Mouse (Mus musculus) C2C12 (cell line): Measurements from ENCODE around the gene Ifngr2. TPM values are rescaled to one million over a fixed set of nuclear protein-coding genes. Genes with fewer than 3 reads are reported as not detected.

Source experiments
- H3K27me3 ChIP-seq: one replicate; pipeline ENCODE4 v1.6.1; 2011; ENCODE audit not compliant: control insufficient read depth, insufficient read depth, insufficient read length
- H3K36me3 ChIP-seq: one replicate; pipeline ENCODE4 v1.6.1; 2011; ENCODE audit not compliant: control insufficient read depth, insufficient read depth
- H3K4me3 ChIP-seq: one replicate; pipeline ENCODE4 v1.5.1; 2011; ENCODE audit warnings: mild to moderate bottlenecking, control low read depth; ENCODE audit not compliant: poor library complexity, insufficient read depth, severe bottlenecking
- H3K79me2 ChIP-seq: one replicate; pipeline ENCODE4 v1.6.1; 2011; ENCODE audit not compliant: control insufficient read depth, insufficient read depth
- H3K79me3 ChIP-seq: one replicate; pipeline ENCODE4 v1.6.1; 2011; ENCODE audit warnings: low read depth, control low read depth
- H3ac ChIP-seq: one replicate; pipeline ENCODE3; 2011; ENCODE audit warnings: low read depth; ENCODE audit not compliant: control insufficient read depth, insufficient read length
- CEBPB ChIP-seq: IDR thresholded peaks from one replicate; pipeline ENCODE4 v1.6.1; 2011; ENCODE audit warnings: low read depth, mild to moderate bottlenecking, control low read depth, moderate library complexity
- CTCF ChIP-seq: IDR thresholded peaks from one replicate; pipeline ENCODE4 v1.5.1; 2011; ENCODE audit not compliant: control insufficient read depth, insufficient read depth, insufficient read length
- FOSL1 ChIP-seq: IDR thresholded peaks from one replicate; pipeline ENCODE4 v1.8.0; 2011; ENCODE audit warnings: mild to moderate bottlenecking, low read length; ENCODE audit not compliant: poor library complexity, insufficient read depth, severe bottlenecking
- MAX ChIP-seq: IDR thresholded peaks from one replicate; pipeline ENCODE4 v1.6.1; 2011; ENCODE audit warnings: mild to moderate bottlenecking, control low read depth
- MYOD1 ChIP-seq: IDR thresholded peaks from one replicate; pipeline ENCODE4 v1.6.1; 2011; ENCODE audit warnings: low read depth; ENCODE audit not compliant: control insufficient read depth, insufficient read length
- MYOG ChIP-seq: IDR thresholded peaks from one replicate; pipeline ENCODE4 v1.6.1; 2011; ENCODE audit not compliant: control insufficient read depth, insufficient read length; ENCODE audit errors: extremely low read depth
- USF1 ChIP-seq: IDR thresholded peaks from one replicate; pipeline ENCODE4 v1.6.1; 2011; ENCODE audit warnings: low read depth, mild to moderate bottlenecking, control low read depth, moderate library complexity
- polyA plus RNA-seq: library from polyadenylated mRNA; unstranded; fragments of >200 nt; fragmentation: generic; extraction: Trizol; gene quantifications from one replicate; pipeline ENCODE4 v1.2.1, GENCODE M21; 2012; ENCODE audit warnings: missing spikeins

Gene Ifngr2
- polyA plus RNA-seq, 1 experiment = 9.1 TPM

- H3ac ChIP-seq = no peak overlapping the region
- TF ChIP-seq USF1 (no peak), MAX (no peak), MYOG (no peak), CEBPB (no peak), MYOD1 (no peak)
- peaks cover 40% of the 10 kb centered on the region for H3K36me3 ChIP-seq
- no peaks in the 10 kb centered on the region for H3K79me2 ChIP-seq
- H3K27me3 ChIP-seq = no peaks in the 10 kb centered on the region
- no peak overlapping the region for H3K4me3 ChIP-seq
- no peaks in the 10 kb centered on the region for H3K79me3 ChIP-seq
Measured at GRCm38 (mm10) chr16:91561541-91562457, 14.9 kb downstream of the Ifngr2 start.

- H3K27me3 ChIP-seq = no peaks in the 10 kb centered on the region
- no peak overlapping the region for H3K4me3 ChIP-seq
- TF ChIP-seq CEBPB (no peak), MYOD1 (no peak)
- no peak overlapping the region for H3ac ChIP-seq
- no peaks in the 10 kb centered on the region for H3K79me2 ChIP-seq
- peaks cover 28% of the 10 kb centered on the region for H3K36me3 ChIP-seq
- H3K79me3 ChIP-seq = no peaks in the 10 kb centered on the region
Measured at GRCm38 (mm10) chr16:91564580-91565291, 17.9 kb downstream of the Ifngr2 start.

GRCm38 (mm10) chr16:91565292-91565951 is 18.6 kb downstream of the Ifngr2 start:
- no peak overlapping the region for H3ac ChIP-seq
- TF ChIP-seq CTCF (no peak), MYOG (no peak), MYOD1 (no peak), CEBPB (no peak), MAX (no peak), FOSL1 (no peak), USF1 (no peak)
- no peaks in the 10 kb centered on the region for H3K79me3 ChIP-seq
- H3K36me3 ChIP-seq = peaks cover 25% of the 10 kb centered on the region
- H3K27me3 ChIP-seq = no peaks in the 10 kb centered on the region
- no peaks in the 10 kb centered on the region for H3K79me2 ChIP-seq
- no peak overlapping the region for H3K4me3 ChIP-seq

- no peak for TF ChIP-seq MAX
- TF ChIP-seq CEBPB = no peak
- no peak for TF ChIP-seq MYOD1
- TF ChIP-seq CTCF = no peak
- TF ChIP-seq FOSL1 = no peak
- TF ChIP-seq USF1 = no peak
- no peak for TF ChIP-seq MYOG
- H3K79me3 ChIP-seq = no peaks in the 10 kb centered on the region
- H3ac ChIP-seq = no peak overlapping the region
- H3K4me3 ChIP-seq = no peak overlapping the region
- H3K27me3 ChIP-seq = no peaks in the 10 kb centered on the region
- no peaks in the 10 kb centered on the region for H3K79me2 ChIP-seq
- peaks cover 25% of the 10 kb centered on the region for H3K36me3 ChIP-seq
Measured at GRCm38 (mm10) chr16:91566002-91566401, 19.1 kb downstream of the Ifngr2 start.

- TF ChIP-seq CEBPB (no peak), USF1 (no peak), MYOG (no peak)
- Histone ChIP-seq H3K79me3 (no peaks in the 10 kb centered on the region), H3K4me3 (no peak overlapping the region)
Measured at GRCm38 (mm10) chr16:91568960-91569359, 22.1 kb downstream of the Ifngr2 start.

GRCm38 (mm10) chr16:91571105-91571504 is 24.2 kb downstream of the Ifngr2 start:
- Histone ChIP-seq H3K4me3 (no peak overlapping the region), H3K79me2 (no peaks in the 10 kb centered on the region), H3K27me3 (no peaks in the 10 kb centered on the region), H3K36me3 (no peaks in the 10 kb centered on the region), H3K79me3 (no peaks in the 10 kb centered on the region), H3ac (no peak overlapping the region)
- TF ChIP-seq MAX (no peak), USF1 (no peak), CTCF (no peak), MYOG (no peak), CEBPB (no peak), MYOD1 (no peak), FOSL1 (no peak)

More at GRCm38 (mm10) chr16:91568960-91569359, 22.1 kb downstream of the Ifngr2 start:
- Histone ChIP-seq H3K79me2 (no peaks in the 10 kb centered on the region), H3K36me3 (peaks cover 3% of the 10 kb centered on the region), H3K27me3 (no peaks in the 10 kb centered on the region), H3ac (no peak overlapping the region)
